Mouse (Mus musculus): ENCODE data around the gene Cxcr5. TPM values are rescaled to one million over a fixed set of nuclear protein-coding genes. Genes with fewer than 3 reads are reported as not detected.
A peak's percentile ranks its signal among the peaks of the same experiment; 100 is the strongest.

The Cxcr5 gene
- total RNA-seq, 2 experiments from 2014 or later, result not detected

- no peak for DNase-seq (ENCODE audit: low spot score in 2 of 2)
- Histone ChIP-seq H3K27ac (peak overlapping the region; percentile 69), H3K4me3 (no peak overlapping the region)
- no peak for TF ChIP-seq CTCF (conservative IDR thresholded peaks at IDR 0.05)
Observed at GRCm38 (mm10) chr9:44508721-44509486, 52.8 kb downstream of the Cxcr5 start.

GRCm38 (mm10) chr9:44508124-44508619, 53.5 kb downstream of the Cxcr5 start:
- DNase-seq (ENCODE audit: low spot score in 2 of 2), result no peak
- no peak for TF ChIP-seq CTCF (conservative IDR thresholded peaks at IDR 0.05)
- Histone ChIP-seq H3K4me3 (no peak overlapping the region), H3K27ac (no peak overlapping the region)

- TF ChIP-seq CTCF (conservative IDR thresholded peaks at IDR 0.05), result 0 out of 2 replicates have a peak, but pooled peaks have one; percentile 7
- no peak overlapping the region for H3K27ac ChIP-seq
- H3K4me3 ChIP-seq, result no peak overlapping the region
- DNase-seq (ENCODE audit: low spot score in 2 of 2), result no peak
Observed at GRCm38 (mm10) chr9:44507345-44507744, 54.3 kb downstream of the Cxcr5 start.

GRCm38 (mm10) chr9:44506566-44506965, 55.1 kb downstream of the Cxcr5 start:
- DNase-seq (ENCODE audit: low spot score in 2 of 2), result no peak
- Histone ChIP-seq H3K4me3 (no peak overlapping the region), H3K27ac (no peak overlapping the region)
- TF ChIP-seq CTCF (conservative IDR thresholded peaks at IDR 0.05), result no peak

GRCm38 (mm10) chr9:44505824-44506467, 55.7 kb downstream of the Cxcr5 start:
- DNase-seq (ENCODE audit: low spot score in 2 of 2), result no peak
- Histone ChIP-seq H3K27ac (no peak overlapping the region), H3K4me3 (no peak overlapping the region)
- peak; percentile 44 for TF ChIP-seq CTCF (conservative IDR thresholded peaks at IDR 0.05)

GRCm38 (mm10) chr9:44504893-44505823, 56.5 kb downstream of the Cxcr5 start:
- Histone ChIP-seq H3K27ac (no peak overlapping the region), H3K4me3 (no peak overlapping the region)
- DNase-seq (ENCODE audit: low spot score in 2 of 2), result no peak
- no peak for TF ChIP-seq CTCF (conservative IDR thresholded peaks at IDR 0.05)

GRCm38 (mm10) chr9:44502006-44502405, 59.7 kb downstream of the Cxcr5 start:
- Histone ChIP-seq H3K27ac (no peak overlapping the region), H3K4me3 (no peak overlapping the region)
- TF ChIP-seq CTCF (conservative IDR thresholded peaks at IDR 0.05), result peak; percentile 98
- DNase-seq (ENCODE audit: low spot score in 2 of 2), result peak in 1 of 2 experiments; percentile 83

- Histone ChIP-seq H3K27ac (0 out of 2 replicates have a peak overlapping the region, but pooled peaks have one; percentile 5), H3K4me3 (no peak overlapping the region)
- no peak for TF ChIP-seq CTCF (conservative IDR thresholded peaks at IDR 0.05)
- DNase-seq (ENCODE audit: low spot score in 2 of 2), result no peak
Observed at GRCm38 (mm10) chr9:44501206-44501879, 60.3 kb downstream of the Cxcr5 start.

GRCm38 (mm10) chr9:44500638-44501175, 61.0 kb downstream of the Cxcr5 start:
- DNase-seq (ENCODE audit: low spot score in 2 of 2), result no peak
- Histone ChIP-seq H3K4me3 (no peak overlapping the region), H3K27ac (peak overlapping the region; percentile 89; the same call in 1 of the 2 replicates)
- no peak for TF ChIP-seq CTCF (conservative IDR thresholded peaks at IDR 0.05)

GRCm38 (mm10) chr9:44500163-44500533, 61.5 kb downstream of the Cxcr5 start:
- no peak for TF ChIP-seq CTCF (conservative IDR thresholded peaks at IDR 0.05)
- no peak for DNase-seq (ENCODE audit: low spot score in 2 of 2)
- peak overlapping the region; percentile 89; the same call in 1 of the 2 replicates for H3K27ac ChIP-seq
- no peak overlapping the region for H3K4me3 ChIP-seq

GRCm38 (mm10) chr9:44499356-44500162, 62.1 kb downstream of the Cxcr5 start:
- Histone ChIP-seq H3K4me3 (peak overlapping the region; percentile 45), H3K27ac (peak overlapping the region; percentile 89)
- DNase-seq (ENCODE audit: low spot score in 2 of 2), result no peak
- no peak for TF ChIP-seq CTCF (conservative IDR thresholded peaks at IDR 0.05)
